Mouse (Mus musculus) limb, embryonic 10.5 days (tissue): Measurements from ENCODE around the gene Bach1. TPM values are rescaled to one million over a fixed set of nuclear protein-coding genes. Genes with fewer than 3 reads are reported as not detected.
A peak's percentile ranks its signal among the peaks of the same experiment; 100 is the strongest.

Source experiments
- DNase-seq: peaks from one replicate; pipeline ENCODE4 v3.0.0-alpha.2; 2017; ENCODE audit warnings: low spot score
- H3K27ac ChIP-seq: fragments of 300-500 bp; sonication (generic); 2 replicates; pipeline ENCODE4 v1.5.1; 2016; ENCODE audit warnings: mild to moderate bottlenecking
- H3K27me3 ChIP-seq: fragments of 300-500 bp; sonication (generic); 2 replicates; pipeline ENCODE4 v1.6.1; 2016; ENCODE audit warnings: low read depth, mild to moderate bottlenecking; ENCODE audit not compliant: poor library complexity, severe bottlenecking
- H3K36me3 ChIP-seq: fragments of 300-500 bp; sonication (generic); 2 replicates; pipeline ENCODE4 v1.6.1; 2016; ENCODE audit warnings: mild to moderate bottlenecking, moderate library complexity
- H3K4me1 ChIP-seq: fragments of 300-500 bp; sonication (generic); 2 replicates; pipeline ENCODE4 v1.6.1; 2016
- H3K4me3 ChIP-seq: fragments of 300-500 bp; sonication (generic); 2 replicates; pipeline ENCODE4 v1.5.1; 2016; ENCODE audit warnings: mild to moderate bottlenecking, moderate library complexity
- H3K9me3 ChIP-seq: fragments of 300-500 bp; sonication (generic); replicated peaks from 2 replicates; pipeline ENCODE4 v1.6.1; 2016; ENCODE audit warnings: mild to moderate bottlenecking
- WGBS: fragments of 180-500 bp; shearing (Covaris S2); methylation state at CpG from one replicate; pipeline ENCODE4 v1.1.7; 2016; 5-methylcytosine and 5-hydroxymethylcytosine counted together
- polyA plus RNA-seq: library from polyadenylated mRNA; unstranded; fragments of >200 nt; fragmentation: Nextera tagmentation; extraction: Ambion mirVana; gene quantifications from 2 replicates; pipeline ENCODE4 v1.2.1, GENCODE M21; 2016

The Bach1 gene
- polyA plus RNA-seq, 1 experiment from 2014 or later = 15.4 TPM

- Histone ChIP-seq H3K9me3 (no peaks in the 10 kb centered on the region), H3K27me3 (no peaks in the 10 kb centered on the region), H3K27ac (no peak overlapping the region), H3K4me1 (peaks cover 11% of the 10 kb centered on the region; the same call in 1 of the 2 replicates), H3K4me3 (no peak overlapping the region), H3K36me3 (peaks cover 10% of the 10 kb centered on the region; the same call in 1 of the 2 replicates)
- DNase-seq = no peak
- 88% methylated on average over 21 of the region's 21 CpGs for WGBS
Measured at GRCm38 (mm10) chr16:87737842-87738639, 39.3 kb downstream of the Bach1 start.

- 90% methylated on average over 9 of the region's 9 CpGs for WGBS
- Histone ChIP-seq H3K27me3 (no peaks in the 10 kb centered on the region), H3K9me3 (no peaks in the 10 kb centered on the region), H3K36me3 (no peaks in the 10 kb centered on the region), H3K4me1 (peaks cover 4% of the 10 kb centered on the region; the same call in 1 of the 2 replicates), H3K4me3 (no peak overlapping the region), H3K27ac (no peak overlapping the region)
- no peak for DNase-seq
Measured at GRCm38 (mm10) chr16:87741034-87741715, 42.4 kb downstream of the Bach1 start.

GRCm38 (mm10) chr16:87743661-87744060 lies 44.9 kb downstream of the Bach1 start:
- no peaks in the 10 kb centered on the region for H3K9me3 ChIP-seq
- WGBS = 90% methylated on average over 3 of the region's 3 CpGs
- no peak for DNase-seq
- no peaks in the 10 kb centered on the region for H3K36me3 ChIP-seq
- no peak overlapping the region for H3K4me3 ChIP-seq
- H3K4me1 ChIP-seq = no peaks in the 10 kb centered on the region
- H3K27me3 ChIP-seq = no peaks in the 10 kb centered on the region
- H3K27ac ChIP-seq = no peak overlapping the region

- Histone ChIP-seq H3K4me3 (no peak overlapping the region), H3K27me3 (no peaks in the 10 kb centered on the region), H3K27ac (no peak overlapping the region), H3K9me3 (no peaks in the 10 kb centered on the region), H3K36me3 (no peaks in the 10 kb centered on the region), H3K4me1 (no peaks in the 10 kb centered on the region)
- no peak for DNase-seq
- 86% methylated on average over 2 of the region's 2 CpGs for WGBS
Measured at GRCm38 (mm10) chr16:87744338-87744737, 45.6 kb downstream of the Bach1 start.

- H3K36me3 ChIP-seq = no peaks in the 10 kb centered on the region
- H3K4me3 ChIP-seq = no peak overlapping the region
- no peaks in the 10 kb centered on the region for H3K9me3 ChIP-seq
- no peak for DNase-seq
- H3K27ac ChIP-seq = no peak overlapping the region
- 74% methylated on average over 8 of the region's 8 CpGs for WGBS
- H3K27me3 ChIP-seq = no peaks in the 10 kb centered on the region
- no peaks in the 10 kb centered on the region for H3K4me1 ChIP-seq
Measured at GRCm38 (mm10) chr16:87745192-87745945, 46.6 kb downstream of the Bach1 start.

- 24% methylated on average over 5 of the region's 5 CpGs for WGBS
- H3K4me1 ChIP-seq = no peaks in the 10 kb centered on the region
- no peak overlapping the region for H3K4me3 ChIP-seq
Measured at GRCm38 (mm10) chr16:87746728-87747127, 48.0 kb downstream of the Bach1 start.

GRCm38 (mm10) chr16:87751243-87751642 lies 52.5 kb downstream of the Bach1 start:
- 95% methylated on average over 13 of the region's 13 CpGs for WGBS
- H3K4me1 ChIP-seq = no peaks in the 10 kb centered on the region
- no peaks in the 10 kb centered on the region for H3K27me3 ChIP-seq
- no peaks in the 10 kb centered on the region for H3K9me3 ChIP-seq
- H3K4me3 ChIP-seq = no peak overlapping the region
- no peaks in the 10 kb centered on the region for H3K36me3 ChIP-seq
- DNase-seq = peak; percentile 15
- no peak overlapping the region for H3K27ac ChIP-seq

More at GRCm38 (mm10) chr16:87746728-87747127, 48.0 kb downstream of the Bach1 start:
- peak; percentile 83 for DNase-seq
- Histone ChIP-seq H3K36me3 (no peaks in the 10 kb centered on the region), H3K27me3 (no peaks in the 10 kb centered on the region), H3K9me3 (no peaks in the 10 kb centered on the region), H3K27ac (no peak overlapping the region)

GRCm38 (mm10) chr16:87752482-87752881 lies 53.7 kb downstream of the Bach1 start:
- H3K27me3 ChIP-seq = no peaks in the 10 kb centered on the region

GRCm38 (mm10) chr16:87754858-87755257 lies 56.1 kb downstream of the Bach1 start:
- no peaks in the 10 kb centered on the region for H3K9me3 ChIP-seq
- DNase-seq = peak; percentile 41
- no peak overlapping the region for H3K4me3 ChIP-seq
- H3K4me1 ChIP-seq = no peaks in the 10 kb centered on the region
- no peaks in the 10 kb centered on the region for H3K27me3 ChIP-seq
- 71% methylated on average over 9 of the region's 9 CpGs for WGBS
- H3K36me3 ChIP-seq = no peaks in the 10 kb centered on the region
- no peak overlapping the region for H3K27ac ChIP-seq

More at GRCm38 (mm10) chr16:87752482-87752881, 53.7 kb downstream of the Bach1 start:
- Histone ChIP-seq H3K4me3 (no peak overlapping the region), H3K27ac (no peak overlapping the region), H3K4me1 (no peaks in the 10 kb centered on the region), H3K36me3 (no peaks in the 10 kb centered on the region), H3K9me3 (no peaks in the 10 kb centered on the region)
- peak; percentile 30 for DNase-seq
- 82% methylated on average over 13 of the region's 13 CpGs for WGBS

GRCm38 (mm10) chr16:87755915-87756314 lies 57.2 kb downstream of the Bach1 start:
- no peak for DNase-seq
- no peaks in the 10 kb centered on the region for H3K36me3 ChIP-seq
- no peak overlapping the region for H3K27ac ChIP-seq
- 93% methylated on average over 3 of the region's 3 CpGs for WGBS
- no peak overlapping the region for H3K4me3 ChIP-seq
- H3K9me3 ChIP-seq = no peaks in the 10 kb centered on the region
- no peaks in the 10 kb centered on the region for H3K4me1 ChIP-seq
- H3K27me3 ChIP-seq = no peaks in the 10 kb centered on the region

- WGBS = 95% methylated on average over 11 of the region's 11 CpGs
Measured at GRCm38 (mm10) chr16:87758016-87758415, 59.3 kb downstream of the Bach1 start.

GRCm38 (mm10) chr16:87764668-87765109 lies 65.9 kb downstream of the Bach1 start:
- Histone ChIP-seq H3K27ac (no peak overlapping the region), H3K4me3 (no peak overlapping the region), H3K4me1 (no peaks in the 10 kb centered on the region), H3K36me3 (no peaks in the 10 kb centered on the region), H3K27me3 (no peaks in the 10 kb centered on the region), H3K9me3 (no peaks in the 10 kb centered on the region)
- no peak for DNase-seq
- 94% methylated on average over 15 of the region's 15 CpGs for WGBS

More at GRCm38 (mm10) chr16:87758016-87758415, 59.3 kb downstream of the Bach1 start:
- no peak overlapping the region for H3K4me3 ChIP-seq
- H3K4me1 ChIP-seq = no peaks in the 10 kb centered on the region
- H3K27me3 ChIP-seq = no peaks in the 10 kb centered on the region
- no peaks in the 10 kb centered on the region for H3K36me3 ChIP-seq
- no peak overlapping the region for H3K27ac ChIP-seq
- no peaks in the 10 kb centered on the region for H3K9me3 ChIP-seq
- DNase-seq = no peak
